ENCODE assay signal across 9 mouse cellular contexts in genomic region chr9:96705576-96706285, GRCm38 (mm10). TPM values are rescaled to one million over a fixed set of nuclear protein-coding genes. Genes with fewer than 3 reads are reported as not detected.
DNase-seq lines count a peak whose midpoint lies in the region; ATAC-seq lines count a peak whose summit lies in the region.
"Had no signal": no experiment of that assay in that cellular context is flagged by ENCODE, and none has a peak within 500 bp of the region (broad histone marks: within the 10 kb centered on the region; RNA-seq: fewer than 3 reads in every experiment).

No protein-coding gene starts in this region.

- DNase-seq in spleen, adult 18-20 months, result peak; percentile 29 to 34
- no peak for DNase-seq in spleen, adult 12 weeks (ENCODE audit: low spot score)
- peak; percentile 88 for DNase-seq in lung, postnatal 36 days
- peak; percentile 77 for DNase-seq in retina, postnatal 1 day
- DNase-seq in layer of hippocampus, postnatal 14 days (ENCODE audit: low spot score in 2 of 2), result no peak

- 30% methylated on average over 11 of the region's 11 CpGs for WGBS in embryonic facial prominence, embryonic 13.5 days
- WGBS in heart, embryonic 12.5 days, result 18% methylated on average over 11 of the region's 11 CpGs
- WGBS in kidney, embryonic 14.5 days, result 16% methylated on average over 11 of the region's 11 CpGs

- H3K27me3 ChIP-seq in embryonic facial prominence, embryonic 13.5 days, result no peaks in the 10 kb centered on the region
- H3K27me3 ChIP-seq in heart, embryonic 12.5 days (replicated peaks), result no peaks in the 10 kb centered on the region
- no peaks in the 10 kb centered on the region for H3K27me3 ChIP-seq in kidney, embryonic 14.5 days (ENCODE audit: control insufficient read depth, insufficient read depth, low read length)
- H3K27me3 ChIP-seq: Patski had no signal

- no peak overlapping the region for H3K4me3 ChIP-seq in embryonic facial prominence, embryonic 13.5 days
- no peak overlapping the region for H3K4me3 ChIP-seq in heart, embryonic 12.5 days
- no peak overlapping the region for H3K4me3 ChIP-seq in kidney, embryonic 14.5 days (ENCODE audit: low read length)

- peaks cover 13% of the 10 kb centered on the region for H3K4me1 ChIP-seq in embryonic facial prominence, embryonic 13.5 days
- peaks cover 50% of the 10 kb centered on the region for H3K4me1 ChIP-seq in heart, embryonic 12.5 days (replicated peaks)
- peaks cover 8% of the 10 kb centered on the region for H3K4me1 ChIP-seq in kidney, embryonic 14.5 days (ENCODE audit: control insufficient read depth, insufficient read depth, low read length)

- no peak overlapping the region for H3K27ac ChIP-seq in embryonic facial prominence, embryonic 13.5 days
- H3K27ac ChIP-seq in heart, embryonic 12.5 days (ENCODE audit: poor library complexity, severe bottlenecking), result peak overlapping the region; percentile 98
- H3K27ac ChIP-seq in kidney, embryonic 14.5 days (ENCODE audit: low read depth, low read length), result peak overlapping the region; percentile 84

- H3K36me3 ChIP-seq in embryonic facial prominence, embryonic 13.5 days, result peaks cover 3% of the 10 kb centered on the region; the same call in 1 of the 2 replicates
- H3K36me3 ChIP-seq in heart, embryonic 12.5 days, result peaks cover 43% of the 10 kb centered on the region
- no peaks in the 10 kb centered on the region for H3K36me3 ChIP-seq in kidney, embryonic 14.5 days (ENCODE audit: control insufficient read depth, insufficient read depth, low read length)

- H3K9me3 ChIP-seq in embryonic facial prominence, embryonic 13.5 days, result no peaks in the 10 kb centered on the region
- no peaks in the 10 kb centered on the region for H3K9me3 ChIP-seq in heart, embryonic 12.5 days (replicated peaks)
- no peaks in the 10 kb centered on the region for H3K9me3 ChIP-seq in kidney, embryonic 14.5 days (ENCODE audit: control insufficient read depth, low read length)

- H3K4me2 ChIP-seq in embryonic facial prominence, embryonic 13.5 days, result 0 out of 2 replicates have a peak overlapping the region, but pooled peaks have one; percentile 5
- H3K4me2 ChIP-seq in heart, embryonic 12.5 days, result peak overlapping the region; percentile 27; the same call in 1 of the 2 replicates
- peak overlapping the region; percentile 24; the same call in 1 of the 2 replicates for H3K4me2 ChIP-seq in kidney, embryonic 14.5 days (replicated peaks; ENCODE audit: low read depth, low read length)

- 0 out of 2 replicates have a peak overlapping the region, but pooled peaks have one; percentile 27 for H3K9ac ChIP-seq in embryonic facial prominence, embryonic 13.5 days
- peak overlapping the region; percentile 71 for H3K9ac ChIP-seq in heart, embryonic 12.5 days
- no peak overlapping the region for H3K9ac ChIP-seq in kidney, embryonic 14.5 days (ENCODE audit: low read depth, low read length)

- ATAC-seq in embryonic facial prominence, embryonic 13.5 days (ENCODE audit: insufficient number of reproducible peaks, insufficient read depth, low FRiP score, low TSS enrichment, low read depth), result no peak
- ATAC-seq in heart, embryonic 12.5 days (ENCODE audit: insufficient number of reproducible peaks, low FRiP score), result peak; percentile 89
- ATAC-seq in kidney, embryonic 14.5 days (ENCODE audit: low FRiP score, low TSS enrichment), result peak; percentile 96
- ATAC-seq: Patski had no signal

RNA-seq across cellular contexts. Expression of gene Zbtb38, which starts 46.9 kb away (rescaled TPM):
- polyA plus RNA-seq in embryonic facial prominence, embryonic 13.5 days (2015; fragmentation: Nextera tagmentation; extraction: Ambion mirVana), result 14.6 and 16.2 TPM in 2 replicates
- polyA plus RNA-seq in heart, embryonic 12.5 days (2016; fragmentation: Nextera tagmentation; extraction: Ambion mirVana), result 31.3 and 32.1 TPM in 2 replicates
- polyA plus RNA-seq in kidney, embryonic 14.5 days (2014; fragmentation: Nextera tagmentation; extraction: Ambion mirVana), result 15.6 and 20.5 TPM in 2 replicates
- 10 to 100 TPM; 42.4 to 45.3 TPM for total RNA-seq in layer of hippocampus, postnatal 14 days (2021)

Comparison
In these comparisons a context has a peak if more than half of its experiments do, and no peak if none do; other contexts are left out.
1. DNase-seq: peak in spleen, adult 18-20 months (2 of 2), lung, postnatal 36 days (single experiment) and retina, postnatal 1 day (single experiment); none in spleen, adult 12 weeks (single experiment) and layer of hippocampus, postnatal 14 days (0 of 2).
2. Peak in every context shown above with its lines, with median percentiles within 50 percentile points of each other: H3K4me2 ChIP-seq.